Mouse (Mus musculus): ENCODE results near the gene Elf1.
"Not testable (repeated sequence)": the region's sequence is repeated elsewhere in the genome, so short reads cannot be mapped to it uniquely, and the experiment has no call there.

The Elf1 gene

GRCm38 (mm10) chr14:79480624-79481338, at the start of gene Elf1:
Elf1 (plus strand) TSS chr14:79481194.
- peak; percentile 93 to 97 for DNase-seq (ENCODE audit: low spot score in 2 of 2)

DNA sequence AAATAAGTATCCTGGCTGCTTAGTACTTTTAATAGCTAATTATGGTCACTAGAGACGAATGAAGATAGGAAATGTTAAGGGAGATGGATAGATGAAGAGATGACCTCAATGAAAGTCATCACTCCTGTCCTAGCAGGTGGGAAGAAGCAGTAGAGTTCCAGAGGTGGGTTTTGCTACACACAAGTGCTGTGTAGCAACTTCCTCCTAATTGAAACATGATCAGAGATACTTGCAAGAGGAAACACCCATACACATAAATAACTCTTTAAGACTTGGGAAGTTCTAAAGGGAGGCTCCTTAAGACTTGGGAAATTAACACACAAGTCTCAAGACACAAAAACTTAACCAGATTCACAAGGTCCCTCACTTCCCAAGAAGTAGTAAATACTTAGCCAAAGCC, 46.9 kb upstream of the Elf1 start:
- no peak for DNase-seq (ENCODE audit: low spot score in 2 of 2)

DNA sequence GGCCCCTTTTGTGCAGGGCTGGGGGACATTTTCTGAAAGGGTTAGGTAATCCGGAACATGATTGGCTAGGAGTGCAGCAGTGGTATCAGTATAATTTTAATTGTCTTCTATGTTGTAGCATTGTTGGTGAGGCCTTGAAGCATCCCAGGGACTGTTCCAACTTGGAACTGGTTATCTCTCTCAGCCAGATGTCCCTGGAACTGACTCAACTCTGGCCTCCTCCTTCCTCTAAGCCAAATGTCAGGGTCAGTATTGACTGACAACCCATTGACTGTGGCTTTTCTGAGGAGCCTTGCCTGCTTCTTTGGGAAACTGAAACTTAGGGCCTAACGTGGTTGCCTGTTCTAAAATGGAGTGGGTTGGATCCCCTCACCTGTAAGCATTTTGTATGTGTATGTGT, 40.3 kb upstream of the Elf1 start:
- no peak for DNase-seq (ENCODE audit: low spot score in 2 of 2)

DNA sequence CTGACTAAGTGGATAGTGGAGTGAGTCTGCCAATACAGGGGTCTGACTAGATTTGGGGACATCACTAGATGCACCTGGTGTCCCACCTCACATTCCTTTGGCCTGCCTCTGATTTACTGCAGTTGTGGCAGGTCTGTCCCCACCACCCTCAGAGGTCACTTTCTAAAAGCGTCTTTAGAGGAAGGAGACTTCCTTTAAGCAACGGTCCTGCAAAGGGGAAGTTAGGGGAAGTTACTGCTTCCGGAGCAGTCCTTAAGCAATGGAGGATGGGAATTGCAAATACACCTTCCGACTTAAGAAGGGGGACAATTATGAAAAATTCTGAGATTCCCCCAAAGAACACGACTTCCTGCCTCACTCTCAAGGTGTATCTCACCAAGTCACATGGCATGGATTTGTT, 39.6 kb upstream of the Elf1 start:
- no peak for DNase-seq (ENCODE audit: low spot score in 2 of 2)

DNA sequence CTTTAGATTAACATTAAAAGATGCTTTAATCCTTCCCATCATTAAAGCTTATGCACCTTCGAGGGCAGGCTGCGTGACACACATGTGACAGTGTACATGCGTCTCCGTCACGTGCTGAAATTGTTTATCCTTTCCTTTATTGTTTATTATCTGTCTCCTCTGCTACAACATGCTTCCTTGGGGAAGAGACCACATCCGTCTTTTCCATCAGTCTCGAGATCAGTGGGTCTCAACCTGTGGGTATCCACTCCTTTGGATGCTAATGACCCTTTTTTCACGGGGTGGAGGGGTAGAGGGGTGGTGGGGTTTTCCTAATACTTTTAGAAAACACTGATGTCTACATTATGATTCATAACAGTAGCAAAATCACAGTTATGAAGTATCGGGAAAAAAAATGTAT, 36.4 kb upstream of the Elf1 start:
- no peak for DNase-seq (ENCODE audit: low spot score in 2 of 2)

GRCm38 (mm10) chr14:79445055-79445620, 35.9 kb upstream of the Elf1 start:
- DNase-seq (ENCODE audit: low spot score in 2 of 2), result peak in 1 of 2 experiments; percentile 37

DNA sequence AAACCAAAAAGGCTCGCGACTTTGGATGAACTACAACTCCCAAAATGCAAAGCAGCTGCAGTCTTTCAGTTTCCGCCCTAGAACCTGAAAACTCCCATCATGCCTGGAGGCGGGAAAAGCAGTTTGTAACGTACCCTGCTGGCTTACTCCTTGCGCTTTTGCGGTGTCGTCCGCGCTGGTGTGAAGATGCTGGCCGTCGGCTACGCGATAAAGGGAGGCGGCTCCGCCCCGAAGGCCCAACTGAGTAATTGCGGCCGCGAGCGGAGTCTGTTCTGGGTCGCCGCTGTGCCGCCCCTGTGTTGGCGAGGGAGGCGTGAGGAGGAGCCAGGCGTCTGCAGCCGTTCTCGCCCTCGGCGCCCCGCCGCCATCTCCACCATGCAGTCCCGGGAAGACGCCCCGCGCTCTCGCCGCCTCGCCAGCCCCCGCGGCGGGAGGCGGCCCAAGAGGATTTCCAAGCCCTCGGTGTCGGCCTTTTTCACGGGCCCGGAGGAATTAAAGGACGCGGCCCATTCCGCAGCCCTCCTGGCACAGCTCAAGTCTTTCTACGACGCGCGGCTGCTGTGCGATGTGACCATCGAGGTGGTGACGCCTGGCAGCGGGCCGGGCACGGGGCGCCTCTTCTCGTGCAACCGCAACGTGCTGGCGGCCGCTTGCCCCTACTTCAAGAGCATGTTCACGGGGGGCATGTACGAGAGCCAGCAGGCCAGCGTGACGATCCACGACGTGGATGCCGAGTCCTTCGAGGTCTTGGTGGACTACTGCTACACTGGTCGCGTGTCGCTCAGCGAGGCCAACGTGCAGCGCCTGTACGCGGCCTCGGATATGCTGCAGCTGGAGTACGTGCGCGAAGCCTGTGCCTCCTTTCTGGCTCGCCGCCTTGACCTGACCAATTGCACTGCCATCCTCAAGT, 29.1 kb upstream of the Elf1 start, which contains the start of gene Kbtbd6:
Gene Kbtbd6 (plus strand): TSS at position 155 of the 910 bp plus-strand sequence.
- peak; percentile 28 to 70 for DNase-seq (ENCODE audit: low spot score in 2 of 2)

DNA sequence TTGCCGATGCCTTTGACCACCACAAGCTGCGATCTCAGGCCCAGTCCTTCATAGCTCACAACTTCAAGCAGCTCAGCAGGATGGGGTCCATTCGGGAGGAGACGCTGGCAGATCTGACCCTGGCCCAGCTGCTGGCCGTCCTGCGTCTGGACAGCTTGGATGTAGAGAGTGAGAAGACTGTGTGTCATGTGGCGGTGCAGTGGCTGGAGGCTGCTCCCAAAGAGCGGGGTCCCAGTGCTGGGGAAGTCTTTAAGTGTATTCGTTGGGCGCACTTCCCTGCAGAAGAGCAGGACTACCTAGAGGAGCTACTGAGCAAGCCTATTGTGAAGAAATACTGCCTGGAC, 28.4 kb upstream of the Elf1 start:
- DNase-seq (ENCODE audit: low spot score in 2 of 2), result not testable (repeated sequence)

GRCm38 (mm10) chr14:79460401-79460800, 20.6 kb upstream of the Elf1 start:
- no peak for DNase-seq (ENCODE audit: low spot score in 2 of 2)

DNA sequence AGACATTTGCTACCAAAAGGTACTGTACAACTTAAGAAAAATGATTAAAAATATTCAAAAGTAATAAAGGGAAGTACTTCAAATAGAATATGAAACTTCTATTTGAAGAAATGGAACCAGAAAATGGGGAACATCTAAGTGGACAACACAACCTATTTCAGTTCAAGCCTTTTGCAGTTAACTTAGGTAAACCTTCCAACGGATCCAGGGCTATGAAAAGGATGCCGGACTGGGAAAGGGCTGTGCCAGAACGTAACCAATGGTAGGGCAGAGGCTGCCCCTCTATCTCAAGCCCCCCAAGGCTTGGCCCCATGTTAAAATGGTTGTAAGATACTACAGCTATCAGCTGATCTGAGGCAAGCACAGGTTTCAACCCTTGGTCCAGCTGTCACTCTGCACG, 20.0 kb upstream of the Elf1 start:
- DNase-seq (ENCODE audit: low spot score in 2 of 2), result no peak

GRCm38 (mm10) chr14:79465623-79466022, 15.4 kb upstream of the Elf1 start:
- no peak for DNase-seq (ENCODE audit: low spot score in 2 of 2)

GRCm38 (mm10) chr14:79467621-79468020, 13.4 kb upstream of the Elf1 start:
- DNase-seq (ENCODE audit: low spot score in 2 of 2), result peak in 1 of 2 experiments; percentile 53

DNA sequence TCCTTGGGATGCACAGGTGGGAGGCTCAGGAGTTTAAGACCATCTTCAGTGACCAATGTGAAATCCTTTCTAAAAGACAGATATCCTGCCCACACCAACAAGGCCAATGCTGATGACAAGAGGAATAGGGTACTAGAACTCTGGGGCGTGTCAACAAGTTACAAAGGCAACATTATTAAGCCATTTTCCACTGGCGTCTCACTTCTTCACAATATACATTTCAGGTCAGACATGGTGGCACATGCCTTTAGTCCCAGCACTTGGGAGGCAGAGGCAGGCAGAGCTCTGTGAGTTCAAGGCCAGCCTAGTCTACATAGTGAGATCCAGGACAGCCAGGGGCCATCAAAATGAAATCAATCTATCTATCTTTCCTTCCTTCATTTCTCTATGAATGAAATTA, 7.6 kb upstream of the Elf1 start:
- no peak for DNase-seq (ENCODE audit: low spot score in 2 of 2)

GRCm38 (mm10) chr14:79481339-79482151, 551 bp downstream of the Elf1 start, which contains the start of gene Wbp4:
Wbp4 (minus strand) TSS chr14:79481520.
- DNase-seq (ENCODE audit: low spot score in 2 of 2), result peak; percentile 93 to 97

DNA sequence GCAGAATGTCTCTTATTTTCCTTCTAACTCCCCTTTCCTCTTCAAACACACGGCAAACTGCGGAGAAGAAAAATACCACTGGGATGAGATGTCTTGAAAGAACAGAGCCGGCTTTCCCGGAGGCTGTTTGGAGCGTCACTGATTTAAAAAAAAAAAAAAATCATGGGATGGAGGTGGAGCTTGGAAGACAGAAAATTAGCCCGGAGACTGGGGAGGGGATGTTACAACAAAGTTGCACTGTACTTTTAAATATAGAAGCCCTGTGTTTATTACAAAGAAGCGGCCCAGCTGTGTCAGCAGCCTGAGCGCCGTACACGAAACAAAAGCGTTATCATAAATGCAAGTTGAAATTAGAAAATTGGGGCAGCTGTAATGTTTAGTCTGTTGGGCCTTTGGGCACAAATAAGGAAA, 1.3 kb downstream of the Elf1 start:
- no peak for DNase-seq (ENCODE audit: low spot score in 2 of 2)

GRCm38 (mm10) chr14:79482747-79483355, 1.9 kb downstream of the Elf1 start:
- no peak for DNase-seq (ENCODE audit: low spot score in 2 of 2)

- no peak for DNase-seq (ENCODE audit: low spot score in 2 of 2)
Observed at GRCm38 (mm10) chr14:79483611-79484120, 2.7 kb downstream of the Elf1 start.

DNA sequence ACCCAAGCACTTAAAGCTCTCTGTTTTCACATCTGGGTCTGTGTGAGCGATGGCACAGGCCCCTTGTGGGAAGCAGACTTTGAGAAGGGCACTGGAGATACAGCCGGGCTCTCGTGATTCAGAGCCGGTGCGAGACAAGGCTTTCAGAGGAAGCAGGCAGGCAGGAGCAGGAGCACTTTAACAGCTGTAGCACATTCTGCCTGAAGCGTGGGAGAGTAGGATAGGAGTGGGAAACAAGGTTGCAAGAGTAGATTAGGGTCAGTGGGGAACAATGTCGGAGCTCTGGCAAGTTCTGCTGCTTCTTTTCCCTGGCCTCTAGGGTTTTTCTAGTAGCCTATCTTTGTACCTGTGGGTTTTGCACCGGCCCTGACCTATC, 5.6 kb downstream of the Elf1 start:
- no peak for DNase-seq (ENCODE audit: low spot score in 2 of 2)

GRCm38 (mm10) chr14:79486993-79487731, 6.2 kb downstream of the Elf1 start:
- no peak for DNase-seq (ENCODE audit: low spot score in 2 of 2)

GRCm38 (mm10) chr14:79488531-79488930, 7.5 kb downstream of the Elf1 start:
- DNase-seq (ENCODE audit: low spot score in 2 of 2), result no peak
